Mouse (Mus musculus) heart, embryonic 16.5 days (tissue): Measurements from ENCODE around the gene Cwc25. TPM values are rescaled to one million over a fixed set of nuclear protein-coding genes. Genes with fewer than 3 reads are reported as not detected.

Experiments used
- ATAC-seq: fragments of 200-750 bp; cut with Nextera tagmentation; replicated peaks from 2 replicates; pipeline ENCODE4 v1.8.0; 2017; ENCODE audit warnings: moderate number of reproducible peaks; ENCODE audit not compliant: insufficient read depth, low FRiP score; ENCODE audit errors: extremely low read depth
- H3K27ac ChIP-seq: fragments of 300-500 bp; sonication (generic); 2 replicates; pipeline ENCODE4 v1.5.1; 2014; ENCODE audit warnings: mild to moderate bottlenecking, low read length, control low read depth, moderate library complexity
- H3K27me3 ChIP-seq: fragments of 300-500 bp; sonication (generic); 2 replicates; pipeline ENCODE4 v1.6.1; 2014; ENCODE audit warnings: low read length, mixed read lengths; ENCODE audit not compliant: control insufficient read depth, insufficient read depth
- H3K36me3 ChIP-seq: fragments of 300-500 bp; sonication (generic); 2 replicates; pipeline ENCODE4 v1.6.1; 2014; ENCODE audit not compliant: control insufficient read depth, insufficient read depth
- H3K4me1 ChIP-seq: fragments of 300-500 bp; sonication (generic); 2 replicates; pipeline ENCODE4 v1.6.1; 2014; ENCODE audit warnings: low read length, mixed read lengths; ENCODE audit not compliant: control insufficient read depth, insufficient read depth
- H3K4me2 ChIP-seq: fragments of 300-500 bp; sonication (generic); 2 replicates; pipeline ENCODE4 v1.6.1; 2014; ENCODE audit warnings: low read depth, mild to moderate bottlenecking, control low read depth, low read length
- H3K4me3 ChIP-seq: fragments of 300-500 bp; sonication (generic); 2 replicates; pipeline ENCODE4 v1.5.1; 2014; ENCODE audit warnings: mild to moderate bottlenecking, control low read depth, low read length
- H3K9ac ChIP-seq: fragments of 300-500 bp; sonication (generic); 2 replicates; pipeline ENCODE4 v1.6.1; 2014; ENCODE audit warnings: low read length, control low read depth
- H3K9me3 ChIP-seq: fragments of 300-500 bp; sonication (generic); replicated peaks from 2 replicates; pipeline ENCODE4 v1.6.1; 2016; ENCODE audit warnings: low read length; ENCODE audit not compliant: control insufficient read depth
- WGBS: fragments of 180-500 bp; shearing (Covaris S2); extraction: QIAGEN DNeasy Blood & Tissue Kit; methylation state at CpG from one replicate; pipeline ENCODE4 v1.1.7; 2014; 5-methylcytosine and 5-hydroxymethylcytosine counted together
- polyA plus RNA-seq: library from polyadenylated mRNA; unstranded; fragments of >200 nt; fragmentation: Nextera tagmentation; extraction: Ambion mirVana; gene quantifications from 2 replicates; pipeline ENCODE4 v1.2.1, GENCODE M21; 2015

Cwc25 gene
- 10.7 and 12.5 TPM in 2 replicates for polyA plus RNA-seq

DNA sequence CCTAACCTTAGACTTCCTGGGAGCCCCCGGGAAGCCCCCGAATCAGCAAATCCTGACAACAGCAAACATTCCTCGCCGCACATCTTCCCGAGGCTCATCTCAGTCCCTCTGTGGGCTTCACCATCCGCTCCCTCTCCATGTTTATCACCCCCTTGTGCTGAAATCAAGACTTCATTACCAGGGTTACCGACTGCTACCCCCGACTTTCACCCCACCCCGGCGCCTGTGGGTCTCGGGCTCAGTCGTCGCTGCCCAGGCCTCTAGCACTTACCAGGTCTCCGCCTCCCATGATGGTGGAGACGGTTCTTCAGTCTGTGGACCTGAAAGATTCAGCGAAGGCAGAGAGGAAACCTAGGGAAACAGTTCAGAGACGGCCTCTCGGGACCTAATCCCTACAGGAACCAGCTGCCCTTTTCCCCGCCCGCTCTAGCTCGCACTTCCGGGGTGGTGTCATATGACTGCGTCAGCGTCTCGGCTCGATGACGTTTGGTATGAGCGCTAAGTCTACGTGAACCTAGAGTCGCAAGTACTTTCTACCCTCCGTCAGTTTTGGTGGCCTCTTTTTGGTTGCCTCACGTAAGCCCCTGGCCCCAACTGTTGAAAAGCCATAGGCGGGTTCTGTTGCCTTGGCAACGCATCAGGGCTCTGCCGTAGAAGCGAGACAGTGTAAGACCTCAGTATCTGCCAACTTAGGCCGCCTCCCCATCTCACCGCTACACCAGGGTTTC lies at the start of gene Cwc25:
Cwc25 (minus strand) TSS at position 403 of the 728 bp plus-strand sequence.
- Histone ChIP-seq H3K27ac (peak within 1 kb of the TSS; percentile 80), H3K4me1 (peaks cover 9% of the 10 kb centered on the region), H3K4me2 (peak within 1 kb of the TSS; percentile 73), H3K4me3 (peak within 1 kb of the TSS; percentile 84), H3K36me3 (peaks cover 18% of the 10 kb centered on the region), H3K27me3 (no peaks in the 10 kb centered on the region), H3K9me3 (no peaks in the 10 kb centered on the region), H3K9ac (peak within 1 kb of the TSS; percentile 89)
- WGBS, result under 1% methylated on average over 38 of the region's 38 CpGs
- peak; percentile 94 for ATAC-seq

DNA sequence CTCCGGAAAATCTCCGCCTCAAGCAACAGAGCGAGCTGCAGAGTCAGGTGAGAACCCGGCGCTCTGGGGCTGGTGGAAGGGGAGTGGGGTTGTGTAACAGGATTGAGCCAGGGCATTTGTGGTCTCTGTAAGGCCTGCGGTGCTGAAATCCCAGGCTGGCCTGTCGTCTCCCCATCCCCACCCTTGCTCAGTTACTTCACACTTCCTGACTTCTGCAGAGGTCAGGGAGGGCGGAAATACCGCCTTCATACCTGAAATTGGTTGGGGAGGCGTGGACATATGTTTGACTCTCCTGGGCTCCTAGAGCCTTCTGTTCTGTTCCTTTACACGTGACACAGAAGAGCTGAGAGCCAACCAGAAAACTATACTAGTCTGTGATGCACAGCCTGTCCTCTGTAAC lies 49.4 kb upstream of the Cwc25 start:
- Histone ChIP-seq H3K9ac (peak overlapping the region; percentile 32; the same call in 1 of the 2 replicates), H3K36me3 (0 out of 2 replicates have a peak, but pooled peaks cover 8% of the 10 kb centered on the region), H3K4me2 (no peak overlapping the region), H3K27me3 (no peaks in the 10 kb centered on the region), H3K4me1 (peaks cover 72% of the 10 kb centered on the region), H3K27ac (peak overlapping the region; percentile 30), H3K9me3 (no peaks in the 10 kb centered on the region), H3K4me3 (no peak overlapping the region)
- 72% methylated on average over 11 of the region's 11 CpGs for WGBS
- no peak for ATAC-seq

DNA sequence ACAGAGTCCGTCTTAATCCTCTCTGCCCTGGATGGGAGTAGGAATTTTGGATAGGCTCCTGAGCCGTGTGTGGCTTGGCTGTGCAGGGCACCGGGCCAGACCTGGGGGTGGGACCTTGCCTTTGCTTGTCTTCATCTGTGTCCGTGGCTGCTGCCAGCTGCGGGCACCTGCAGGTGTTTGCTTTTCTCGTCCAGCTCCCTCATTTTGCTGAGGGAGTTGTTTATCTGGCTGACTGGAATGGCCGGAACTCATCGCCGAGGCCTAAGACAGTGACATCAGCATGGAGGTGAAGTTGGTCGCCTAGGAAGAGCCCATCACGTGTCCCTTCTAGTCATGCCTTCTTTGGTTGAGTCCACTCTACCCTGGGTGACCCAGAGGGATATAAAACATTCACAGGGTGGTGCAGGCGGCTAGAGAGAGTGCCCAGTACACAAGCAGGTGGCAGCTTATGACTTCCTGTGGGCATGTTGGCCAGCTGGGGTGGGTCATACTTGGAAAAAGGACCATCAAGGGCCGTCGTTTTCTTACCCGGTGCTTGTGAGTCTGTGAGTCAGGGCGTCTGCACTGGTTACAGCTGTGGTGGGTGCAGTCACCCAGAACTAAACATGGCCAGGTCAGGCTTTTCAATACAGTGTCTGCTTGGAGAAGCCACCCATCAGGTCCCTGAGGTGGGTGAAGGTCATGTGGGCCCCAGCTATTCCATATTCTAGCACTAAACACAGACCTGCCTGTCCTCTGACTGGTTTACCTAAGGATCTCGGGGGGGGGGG lies 47.6 kb upstream of the Cwc25 start:
- no peaks in the 10 kb centered on the region for H3K9me3 ChIP-seq
- H3K4me1 ChIP-seq, result peaks cover 76% of the 10 kb centered on the region
- no peaks in the 10 kb centered on the region for H3K27me3 ChIP-seq
- WGBS, result 72% methylated on average over 17 of the region's 17 CpGs
- H3K9ac ChIP-seq, result no peak overlapping the region
- H3K4me3 ChIP-seq, result no peak overlapping the region
- 0 out of 2 replicates have a peak, but pooled peaks cover 8% of the 10 kb centered on the region for H3K36me3 ChIP-seq
- ATAC-seq, result no peak
- no peak overlapping the region for H3K4me2 ChIP-seq
- H3K27ac ChIP-seq, result no peak overlapping the region

DNA sequence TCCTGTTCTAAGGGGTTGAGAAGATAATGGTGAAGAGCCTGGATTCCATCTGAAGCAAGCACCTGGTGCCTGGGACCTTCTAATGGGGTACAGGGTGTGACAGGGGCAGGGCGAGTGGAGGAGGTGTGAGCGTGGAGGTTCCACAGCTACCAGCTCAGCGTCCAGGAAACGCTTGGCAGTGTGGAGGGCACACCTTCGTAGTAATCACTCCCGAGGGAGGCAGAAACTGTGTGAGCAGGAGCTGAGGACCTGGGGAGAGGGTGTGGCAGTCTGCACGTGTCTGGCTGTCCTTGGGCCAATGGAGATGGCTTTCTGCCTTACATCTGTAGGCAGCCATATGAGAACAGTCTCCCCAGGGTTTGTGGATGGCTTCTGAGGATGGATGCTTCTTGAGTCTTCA lies 46.7 kb upstream of the Cwc25 start:
- H3K4me2 ChIP-seq, result no peak overlapping the region
- no peaks in the 10 kb centered on the region for H3K27me3 ChIP-seq
- H3K9me3 ChIP-seq, result no peaks in the 10 kb centered on the region
- WGBS, result 37% methylated on average over 7 of the region's 7 CpGs
- ATAC-seq, result no peak
- no peak overlapping the region for H3K4me3 ChIP-seq
- H3K27ac ChIP-seq, result no peak overlapping the region
- H3K4me1 ChIP-seq, result peaks cover 76% of the 10 kb centered on the region
- H3K9ac ChIP-seq, result no peak overlapping the region
- peaks cover 8% of the 10 kb centered on the region; the same call in 1 of the 2 replicates for H3K36me3 ChIP-seq

DNA sequence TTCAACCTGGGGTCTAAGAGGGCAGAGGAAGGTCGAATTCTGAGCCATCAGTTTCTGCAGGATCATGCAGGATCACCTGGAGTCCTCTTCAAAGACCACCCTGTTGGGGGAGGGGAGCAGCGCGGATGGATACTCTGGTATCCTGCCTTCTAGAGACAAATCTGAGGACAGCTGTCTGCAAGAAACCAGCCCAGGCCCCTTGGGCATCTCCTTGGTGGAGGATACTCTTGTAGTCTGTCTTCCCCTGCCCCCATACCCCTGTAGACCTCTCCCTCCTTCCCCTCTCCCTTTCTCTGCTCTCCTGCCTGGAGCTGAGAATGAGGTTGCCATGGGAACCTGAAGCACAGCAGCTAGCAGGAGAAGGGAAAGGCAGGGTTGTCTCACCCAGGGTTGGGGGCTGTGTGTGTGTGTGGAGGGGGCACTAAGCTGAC lies 46.1 kb upstream of the Cwc25 start:
- ATAC-seq, result no peak
- Histone ChIP-seq H3K4me2 (no peak overlapping the region), H3K9ac (0 out of 2 replicates have a peak overlapping the region, but pooled peaks have one; percentile 25)

DNA sequence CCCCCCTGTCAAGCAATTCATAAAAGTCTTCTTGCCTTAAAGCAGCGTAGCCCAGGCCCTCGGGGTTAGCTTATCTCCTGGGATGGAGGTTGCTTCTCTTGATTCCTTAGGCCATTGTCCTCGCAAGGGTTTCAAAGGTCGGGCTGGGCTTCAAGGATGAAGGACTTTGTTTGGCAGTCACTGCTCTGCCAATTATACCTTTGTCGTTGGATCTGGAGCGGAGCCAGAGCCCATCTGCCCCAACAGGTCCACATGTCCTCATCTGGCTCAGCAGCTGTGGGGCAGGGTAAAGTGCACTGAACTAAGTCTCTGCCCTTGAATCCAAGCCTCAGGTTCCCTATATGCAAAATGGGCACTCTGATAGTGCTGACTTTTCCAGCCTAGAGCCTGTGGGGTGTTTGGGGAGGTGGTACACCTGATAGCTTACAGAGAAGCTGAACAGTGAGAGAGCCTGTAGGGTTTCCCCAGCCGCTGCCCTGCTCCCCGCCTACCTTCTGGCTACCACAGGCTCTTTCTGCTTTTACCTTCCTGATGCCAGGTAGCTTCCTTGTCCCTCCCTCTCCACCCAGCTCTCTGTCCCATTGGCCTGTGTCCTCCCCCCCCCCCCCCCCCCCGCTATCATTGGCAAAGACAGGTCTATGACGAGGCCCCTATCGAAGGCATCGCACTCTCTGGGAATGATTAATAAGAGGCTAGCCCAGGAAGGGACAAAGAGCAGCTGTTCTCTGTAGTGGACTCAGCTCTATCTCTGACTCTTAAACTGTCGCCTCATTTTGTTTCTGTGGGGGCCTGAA lies 45.4 kb upstream of the Cwc25 start:
- H3K36me3 ChIP-seq, result peaks cover 8% of the 10 kb centered on the region; the same call in 1 of the 2 replicates
- peaks cover 72% of the 10 kb centered on the region for H3K4me1 ChIP-seq
- H3K9me3 ChIP-seq, result no peaks in the 10 kb centered on the region
- no peak overlapping the region for H3K4me3 ChIP-seq
- H3K4me2 ChIP-seq, result no peak overlapping the region
- H3K27ac ChIP-seq, result no peak overlapping the region
- 46% methylated on average over 12 of the region's 13 CpGs for WGBS
- ATAC-seq, result no peak
- H3K27me3 ChIP-seq, result no peaks in the 10 kb centered on the region
- H3K9ac ChIP-seq, result no peak overlapping the region

More for the DNA sequence above, 46.1 kb upstream of the Cwc25 start:
- Histone ChIP-seq H3K4me1 (peaks cover 76% of the 10 kb centered on the region), H3K27ac (no peak overlapping the region), H3K27me3 (no peaks in the 10 kb centered on the region), H3K4me3 (no peak overlapping the region), H3K36me3 (peaks cover 8% of the 10 kb centered on the region; the same call in 1 of the 2 replicates), H3K9me3 (no peaks in the 10 kb centered on the region)
- WGBS, result 65% methylated on average over 3 of the region's 3 CpGs

DNA sequence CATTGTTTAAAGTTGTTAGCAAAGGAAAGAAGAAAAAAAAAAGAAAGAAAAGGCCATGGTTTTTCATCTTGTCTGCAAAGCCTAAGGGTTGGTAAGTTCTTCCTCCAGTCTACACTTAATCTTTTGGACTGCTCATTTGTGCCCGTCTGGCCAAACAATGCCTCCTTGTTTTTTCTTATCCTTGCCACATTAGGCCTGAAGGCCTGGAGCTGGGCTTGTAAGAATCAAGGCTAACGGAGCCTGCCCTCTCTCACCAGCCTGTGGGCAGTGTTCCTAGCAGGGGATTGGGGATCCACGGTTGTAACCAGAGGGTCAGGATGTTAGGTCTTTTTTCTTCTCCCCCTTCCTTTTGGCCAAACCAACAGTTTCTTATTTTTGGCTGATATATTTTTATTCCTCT lies 44.6 kb upstream of the Cwc25 start:
- H3K4me2 ChIP-seq, result no peak overlapping the region
- H3K27me3 ChIP-seq, result no peaks in the 10 kb centered on the region
- no peak overlapping the region for H3K4me3 ChIP-seq
- no peak overlapping the region for H3K27ac ChIP-seq
- H3K9ac ChIP-seq, result no peak overlapping the region
- WGBS, result 61% methylated on average over 3 of the region's 3 CpGs
- peaks cover 8% of the 10 kb centered on the region; the same call in 1 of the 2 replicates for H3K36me3 ChIP-seq
- H3K4me1 ChIP-seq, result peaks cover 73% of the 10 kb centered on the region
- no peak for ATAC-seq
- H3K9me3 ChIP-seq, result no peaks in the 10 kb centered on the region

DNA sequence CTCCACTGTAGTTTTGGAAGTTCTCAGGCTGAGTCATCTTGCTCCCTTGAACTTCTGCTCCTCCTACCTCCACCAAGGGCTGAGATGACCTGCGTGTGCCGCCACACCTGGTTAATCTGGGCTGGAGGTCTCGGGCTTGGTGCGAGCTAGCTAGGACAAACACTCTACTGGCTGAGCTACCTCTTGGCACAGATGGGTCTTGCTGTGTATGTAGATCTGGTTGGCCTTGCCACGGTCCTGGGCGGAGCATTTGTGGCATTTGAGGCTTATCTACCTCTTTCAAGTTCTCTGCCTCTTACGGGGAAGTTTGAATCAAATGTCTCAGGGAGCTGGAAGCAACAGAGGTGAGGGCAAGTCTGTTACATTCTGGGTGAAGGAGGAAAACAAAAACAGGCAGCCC lies 44.0 kb upstream of the Cwc25 start:
- Histone ChIP-seq H3K27me3 (no peaks in the 10 kb centered on the region), H3K4me2 (no peak overlapping the region), H3K9me3 (no peaks in the 10 kb centered on the region), H3K4me3 (no peak overlapping the region), H3K9ac (no peak overlapping the region), H3K36me3 (peaks cover 2% of the 10 kb centered on the region; the same call in 1 of the 2 replicates), H3K4me1 (peaks cover 76% of the 10 kb centered on the region), H3K27ac (peak overlapping the region; percentile 20; the same call in 1 of the 2 replicates)
- 63% methylated on average over 7 of the region's 7 CpGs for WGBS
- no peak for ATAC-seq
